Mouse (Mus musculus): ENCODE measurements around the gene Zfp622. TPM values are rescaled to one million over a fixed set of nuclear protein-coding genes. Genes with fewer than 3 reads are reported as not detected.
A peak's percentile ranks its signal among the peaks of the same experiment; 100 is the strongest.
"Not testable (repeated sequence)": the region's sequence is repeated elsewhere in the genome, so short reads cannot be mapped to it uniquely, and the experiment has no call there.

Gene Zfp622
- polyA plus RNA-seq, 1 experiment from 2014 or later, result 34.8 TPM

- Histone ChIP-seq H3K27ac (ENCODE audit: low read depth, low read length) (no peak overlapping the region), H3K27me3 (ENCODE audit: control insufficient read depth, insufficient read depth, low read length) (no peaks in the 10 kb centered on the region), H3K36me3 (ENCODE audit: control insufficient read depth, insufficient read depth, low read length) (no peaks in the 10 kb centered on the region), H3K4me2 (replicated peaks; ENCODE audit: low read depth, low read length) (no peak overlapping the region), H3K9ac (ENCODE audit: low read depth, low read length) (no peak overlapping the region), H3K4me1 (replicated peaks; ENCODE audit: control insufficient read depth, insufficient read depth, low read length) (no peaks in the 10 kb centered on the region), H3K4me3 (ENCODE audit: low read depth, low read length) (no peak overlapping the region), H3K9me3 (ENCODE audit: control insufficient read depth, low read length) (no peaks in the 10 kb centered on the region)
- 48% methylated on average over 5 of the region's 5 CpGs for WGBS
- ATAC-seq (ENCODE audit: low FRiP score) (peak; percentile 51; the same call in 1 of the 2 replicates), DNase-seq (ENCODE audit: low spot score) (peak; percentile 29)
Observed at GRCm38 (mm10) chr15:25959375-25959774, 24.8 kb upstream of the Zfp622 start.

GRCm38 (mm10) chr15:25960231-25960630 lies 23.9 kb upstream of the Zfp622 start:
- ATAC-seq (ENCODE audit: low FRiP score), result no peak
- no peak for DNase-seq (ENCODE audit: low spot score)
- H3K27ac ChIP-seq (ENCODE audit: low read depth, low read length), result no peak overlapping the region
- H3K4me2 ChIP-seq (replicated peaks; ENCODE audit: low read depth, low read length), result no peak overlapping the region
- H3K4me3 ChIP-seq (ENCODE audit: low read depth, low read length), result no peak overlapping the region
- H3K27me3 ChIP-seq (ENCODE audit: control insufficient read depth, insufficient read depth, low read length), result no peaks in the 10 kb centered on the region
- H3K9me3 ChIP-seq (ENCODE audit: control insufficient read depth, low read length), result no peaks in the 10 kb centered on the region
- 87% methylated on average over 5 of the region's 5 CpGs for WGBS
- no peak overlapping the region for H3K9ac ChIP-seq (ENCODE audit: low read depth, low read length)
- no peaks in the 10 kb centered on the region for H3K36me3 ChIP-seq (ENCODE audit: control insufficient read depth, insufficient read depth, low read length)
- H3K4me1 ChIP-seq (replicated peaks; ENCODE audit: control insufficient read depth, insufficient read depth, low read length), result no peaks in the 10 kb centered on the region

GRCm38 (mm10) chr15:25966220-25966774 lies 17.9 kb upstream of the Zfp622 start:
- no peak for ATAC-seq (ENCODE audit: low FRiP score)
- no peaks in the 10 kb centered on the region for H3K4me1 ChIP-seq (replicated peaks; ENCODE audit: control insufficient read depth, insufficient read depth, low read length)
- no peak overlapping the region for H3K9ac ChIP-seq (ENCODE audit: low read depth, low read length)
- H3K4me3 ChIP-seq (ENCODE audit: low read depth, low read length), result no peak overlapping the region
- no peaks in the 10 kb centered on the region for H3K9me3 ChIP-seq (ENCODE audit: control insufficient read depth, low read length)
- DNase-seq (ENCODE audit: low spot score), result no peak
- WGBS, result 85% methylated on average over 6 of the region's 6 CpGs
- no peak overlapping the region for H3K4me2 ChIP-seq (replicated peaks; ENCODE audit: low read depth, low read length)
- H3K27me3 ChIP-seq (ENCODE audit: control insufficient read depth, insufficient read depth, low read length), result no peaks in the 10 kb centered on the region
- H3K36me3 ChIP-seq (ENCODE audit: control insufficient read depth, insufficient read depth, low read length), result no peaks in the 10 kb centered on the region
- H3K27ac ChIP-seq (ENCODE audit: low read depth, low read length), result no peak overlapping the region

GRCm38 (mm10) chr15:25971596-25971995 lies 12.6 kb upstream of the Zfp622 start:
- H3K27ac ChIP-seq (ENCODE audit: low read depth, low read length), result no peak overlapping the region
- H3K36me3 ChIP-seq (ENCODE audit: control insufficient read depth, insufficient read depth, low read length), result no peaks in the 10 kb centered on the region
- WGBS, result 87% methylated on average over 9 of the region's 9 CpGs
- no peaks in the 10 kb centered on the region for H3K4me1 ChIP-seq (replicated peaks; ENCODE audit: control insufficient read depth, insufficient read depth, low read length)
- H3K4me2 ChIP-seq (replicated peaks; ENCODE audit: low read depth, low read length), result no peak overlapping the region
- DNase-seq (ENCODE audit: low spot score) (no peak), ATAC-seq (ENCODE audit: low FRiP score) (no peak)
- no peaks in the 10 kb centered on the region for H3K9me3 ChIP-seq (ENCODE audit: control insufficient read depth, low read length)
- no peak overlapping the region for H3K9ac ChIP-seq (ENCODE audit: low read depth, low read length)
- H3K27me3 ChIP-seq (ENCODE audit: control insufficient read depth, insufficient read depth, low read length), result no peaks in the 10 kb centered on the region
- H3K4me3 ChIP-seq (ENCODE audit: low read depth, low read length), result no peak overlapping the region

- Histone ChIP-seq H3K4me2 (replicated peaks; ENCODE audit: low read depth, low read length) (no peak overlapping the region), H3K4me3 (ENCODE audit: low read depth, low read length) (no peak overlapping the region), H3K36me3 (ENCODE audit: control insufficient read depth, insufficient read depth, low read length) (no peaks in the 10 kb centered on the region), H3K9ac (ENCODE audit: low read depth, low read length) (no peak overlapping the region), H3K27me3 (ENCODE audit: control insufficient read depth, insufficient read depth, low read length) (no peaks in the 10 kb centered on the region), H3K27ac (ENCODE audit: low read depth, low read length) (no peak overlapping the region), H3K9me3 (ENCODE audit: control insufficient read depth, low read length) (no peaks in the 10 kb centered on the region), H3K4me1 (replicated peaks; ENCODE audit: control insufficient read depth, insufficient read depth, low read length) (no peaks in the 10 kb centered on the region)
- 94% methylated on average over 5 of the region's 5 CpGs for WGBS
- DNase-seq (ENCODE audit: low spot score) (no peak), ATAC-seq (ENCODE audit: low FRiP score) (no peak)
Observed at GRCm38 (mm10) chr15:25972758-25973157, 11.4 kb upstream of the Zfp622 start.

- Histone ChIP-seq H3K9ac (ENCODE audit: low read depth, low read length) (no peak overlapping the region), H3K4me1 (replicated peaks; ENCODE audit: control insufficient read depth, insufficient read depth, low read length) (no peaks in the 10 kb centered on the region), H3K36me3 (ENCODE audit: control insufficient read depth, insufficient read depth, low read length) (no peaks in the 10 kb centered on the region), H3K4me3 (ENCODE audit: low read depth, low read length) (no peak overlapping the region), H3K4me2 (replicated peaks; ENCODE audit: low read depth, low read length) (no peak overlapping the region), H3K9me3 (ENCODE audit: control insufficient read depth, low read length) (no peaks in the 10 kb centered on the region), H3K27me3 (ENCODE audit: control insufficient read depth, insufficient read depth, low read length) (no peaks in the 10 kb centered on the region), H3K27ac (ENCODE audit: low read depth, low read length) (no peak overlapping the region)
- ATAC-seq (ENCODE audit: low FRiP score), result no peak
- 93% methylated on average over 4 of the region's 4 CpGs for WGBS
- DNase-seq (ENCODE audit: low spot score), result no peak
Observed at GRCm38 (mm10) chr15:25974352-25974751, 9.8 kb upstream of the Zfp622 start.

GRCm38 (mm10) chr15:25975810-25976209 lies 8.4 kb upstream of the Zfp622 start:
- H3K36me3 ChIP-seq (ENCODE audit: control insufficient read depth, insufficient read depth, low read length), result no peaks in the 10 kb centered on the region
- H3K4me1 ChIP-seq (replicated peaks; ENCODE audit: control insufficient read depth, insufficient read depth, low read length), result no peaks in the 10 kb centered on the region
- no peak overlapping the region for H3K9ac ChIP-seq (ENCODE audit: low read depth, low read length)
- WGBS, result 82% methylated on average over 6 of the region's 6 CpGs
- H3K4me2 ChIP-seq (replicated peaks; ENCODE audit: low read depth, low read length), result no peak overlapping the region
- H3K27me3 ChIP-seq (ENCODE audit: control insufficient read depth, insufficient read depth, low read length), result no peaks in the 10 kb centered on the region
- H3K27ac ChIP-seq (ENCODE audit: low read depth, low read length), result no peak overlapping the region
- no peaks in the 10 kb centered on the region for H3K9me3 ChIP-seq (ENCODE audit: control insufficient read depth, low read length)
- DNase-seq (ENCODE audit: low spot score) (no peak), ATAC-seq (ENCODE audit: low FRiP score) (no peak)
- no peak overlapping the region for H3K4me3 ChIP-seq (ENCODE audit: low read depth, low read length)

GRCm38 (mm10) chr15:25983614-25984013 lies 552 bp upstream of the Zfp622 start:
- Histone ChIP-seq H3K4me2 (replicated peaks; ENCODE audit: low read depth, low read length) (peak overlapping the region; percentile 54), H3K9ac (ENCODE audit: low read depth, low read length) (peak overlapping the region; percentile 69), H3K27ac (ENCODE audit: low read depth, low read length) (peak overlapping the region; percentile 67), H3K4me3 (ENCODE audit: low read depth, low read length) (peak overlapping the region; percentile 99)
- not testable (repeated sequence) for H3K9me3 ChIP-seq (ENCODE audit: control insufficient read depth, low read length); DNase-seq (ENCODE audit: low spot score); H3K27me3 ChIP-seq (ENCODE audit: control insufficient read depth, insufficient read depth, low read length); H3K36me3 ChIP-seq (ENCODE audit: control insufficient read depth, insufficient read depth, low read length); H3K4me1 ChIP-seq (replicated peaks; ENCODE audit: control insufficient read depth, insufficient read depth, low read length)
- 19% methylated on average over 6 of the region's 6 CpGs for WGBS
- ATAC-seq (ENCODE audit: low FRiP score), result peak; percentile 50

GRCm38 (mm10) chr15:25984734-25985492 lies 747 bp downstream of the Zfp622 start:
- H3K9ac ChIP-seq (ENCODE audit: low read depth, low read length), result peak overlapping the region; percentile 91
- H3K36me3 ChIP-seq (ENCODE audit: control insufficient read depth, insufficient read depth, low read length), result no peaks in the 10 kb centered on the region
- H3K4me3 ChIP-seq (ENCODE audit: low read depth, low read length), result peak overlapping the region; percentile 99
- DNase-seq (ENCODE audit: low spot score) (peak; percentile 46), ATAC-seq (ENCODE audit: low FRiP score) (no peak)
- no peaks in the 10 kb centered on the region for H3K9me3 ChIP-seq (ENCODE audit: control insufficient read depth, low read length)
- WGBS, result 1% methylated on average over 61 of the region's 71 CpGs
- peaks cover 3% of the 10 kb centered on the region for H3K4me1 ChIP-seq (replicated peaks; ENCODE audit: control insufficient read depth, insufficient read depth, low read length)
- no peaks in the 10 kb centered on the region for H3K27me3 ChIP-seq (ENCODE audit: control insufficient read depth, insufficient read depth, low read length)
- peak overlapping the region; percentile 86 for H3K4me2 ChIP-seq (replicated peaks; ENCODE audit: low read depth, low read length)
- peak overlapping the region; percentile 84 for H3K27ac ChIP-seq (ENCODE audit: low read depth, low read length)
